Mouse (Mus musculus) thymus, postnatal 14 days (tissue): Measurements from ENCODE around the gene Ube3b.
A peak's percentile ranks its signal among the peaks of the same experiment; 100 is the strongest.

Experiments
- DNase-seq: peaks from one replicate; pipeline ENCODE4 v3.0.0; 2021

Ube3b gene

DNA sequence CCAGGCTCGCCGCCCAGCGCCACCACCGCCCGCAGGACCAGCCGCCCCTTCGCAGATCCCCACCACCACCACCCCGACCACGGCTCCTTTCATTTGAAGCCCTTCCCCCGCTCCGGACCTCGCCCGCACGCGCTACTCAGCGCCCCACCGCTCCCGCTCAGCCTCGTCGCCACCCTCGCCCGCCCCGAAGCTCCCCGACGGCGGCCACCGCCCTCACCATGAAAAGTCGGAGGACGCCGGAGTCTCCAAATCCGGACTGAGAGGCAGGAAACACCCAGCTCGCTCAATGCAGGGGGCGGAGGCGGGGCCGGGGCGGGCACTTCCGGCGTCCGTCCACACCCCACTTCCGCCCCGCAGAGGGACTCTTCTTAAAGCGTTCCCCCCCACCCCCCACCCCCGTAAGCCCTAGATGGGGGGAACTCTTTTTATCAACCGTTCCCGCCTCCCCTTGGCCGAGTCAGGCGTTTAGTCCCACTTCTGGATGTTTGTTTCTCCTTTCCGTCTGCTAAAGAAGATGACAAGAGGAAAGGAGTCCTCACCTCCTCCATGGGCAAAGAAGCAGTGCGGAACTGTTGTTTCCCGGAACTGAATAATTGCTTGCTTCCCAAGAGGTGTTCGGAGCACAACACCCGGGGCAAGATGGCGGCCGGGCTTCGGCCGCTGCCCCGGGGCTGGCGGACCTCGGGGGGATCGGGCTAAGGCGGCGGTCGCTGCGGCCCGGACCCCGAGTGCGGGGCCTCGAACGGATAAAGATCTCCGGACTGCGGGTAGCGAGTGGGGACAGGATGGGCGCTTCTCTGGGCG lies at the start of gene Ube3b, which contains the start of gene Kctd10:
Gene Ube3b (plus strand): TSS at position 399 of the 804 bp plus-strand sequence.
Gene Kctd10 (minus strand): TSS at position 300 of the 804 bp plus-strand sequence.
- DNase-seq, result peak; percentile 88

- no peak for DNase-seq
These were observed 37.4 kb upstream of the Ube3b start for GRCm38 (mm10) chr5:114342996-114343395.

- no peak for DNase-seq
These were observed 36.8 kb upstream of the Ube3b start for GRCm38 (mm10) chr5:114343612-114344011.

- peak; percentile 25 for DNase-seq
These were observed 34.9 kb upstream of the Ube3b start for GRCm38 (mm10) chr5:114345538-114345937.

DNA sequence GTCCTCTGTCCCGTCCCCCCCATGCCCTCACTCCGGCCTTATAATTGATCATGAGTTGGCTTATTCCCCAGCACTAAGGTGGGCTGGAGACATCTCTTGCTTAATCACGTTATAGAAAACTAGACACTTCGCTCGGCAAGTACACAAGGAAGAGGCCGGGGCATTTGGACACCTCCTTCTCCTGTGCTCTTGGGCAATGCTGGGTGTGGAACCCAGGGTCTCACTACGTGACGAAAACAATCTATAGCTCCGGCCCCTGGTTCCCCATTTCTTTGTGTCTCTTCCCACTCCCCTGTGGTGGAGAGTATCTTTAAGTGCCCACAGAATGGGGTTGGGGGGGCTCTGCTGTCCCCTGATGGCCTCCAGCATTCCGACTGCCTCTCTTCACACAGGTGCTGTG lies 33.4 kb upstream of the Ube3b start:
- no peak for DNase-seq

- DNase-seq, result peak; percentile 20
These were observed 28.9 kb upstream of the Ube3b start for GRCm38 (mm10) chr5:114351490-114351889.

GRCm38 (mm10) chr5:114356250-114356935 lies 24.0 kb upstream of the Ube3b start:
- DNase-seq, result peak; percentile 86

DNA sequence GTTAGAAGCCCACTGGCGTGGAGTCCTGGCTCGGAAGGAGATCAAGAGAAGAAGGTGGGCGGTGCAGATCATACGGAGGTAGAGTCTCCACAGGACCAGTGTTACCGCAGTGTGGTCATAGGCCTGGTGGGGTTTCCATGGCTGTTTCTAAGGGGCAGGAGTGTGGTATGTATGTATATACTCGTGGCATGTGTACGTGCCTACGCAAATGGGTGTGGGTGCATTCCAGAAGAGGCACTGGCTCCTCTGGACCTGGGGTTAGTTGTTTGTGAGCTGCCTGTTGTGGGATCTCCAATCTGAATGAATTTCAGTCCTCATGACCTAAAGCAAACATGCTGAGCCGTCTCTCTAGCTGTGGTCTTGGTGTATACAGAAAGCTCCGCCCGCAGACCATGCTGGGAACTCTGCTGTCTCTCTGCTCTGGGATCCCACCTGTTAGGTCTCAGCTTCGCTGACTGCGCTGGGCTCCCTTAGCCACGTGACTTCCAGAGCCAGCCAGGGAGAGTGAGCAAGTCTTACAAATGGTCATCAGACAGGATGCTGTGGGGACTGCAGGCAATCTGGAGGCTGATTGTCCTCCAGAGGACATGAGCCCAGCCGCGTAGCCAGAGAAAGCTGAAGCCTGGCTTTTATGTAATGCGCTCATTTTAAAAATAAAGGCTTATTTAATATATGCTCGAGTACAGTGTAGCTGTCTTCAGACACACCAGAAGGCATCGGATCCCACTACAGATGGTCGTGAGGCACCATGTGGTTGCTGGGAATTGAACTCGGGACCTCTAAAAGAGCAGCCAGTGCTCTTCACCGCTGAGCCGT lies 23.3 kb upstream of the Ube3b start:
- DNase-seq, result no peak

GRCm38 (mm10) chr5:114358833-114359232 lies 21.6 kb upstream of the Ube3b start:
- DNase-seq, result no peak

DNA sequence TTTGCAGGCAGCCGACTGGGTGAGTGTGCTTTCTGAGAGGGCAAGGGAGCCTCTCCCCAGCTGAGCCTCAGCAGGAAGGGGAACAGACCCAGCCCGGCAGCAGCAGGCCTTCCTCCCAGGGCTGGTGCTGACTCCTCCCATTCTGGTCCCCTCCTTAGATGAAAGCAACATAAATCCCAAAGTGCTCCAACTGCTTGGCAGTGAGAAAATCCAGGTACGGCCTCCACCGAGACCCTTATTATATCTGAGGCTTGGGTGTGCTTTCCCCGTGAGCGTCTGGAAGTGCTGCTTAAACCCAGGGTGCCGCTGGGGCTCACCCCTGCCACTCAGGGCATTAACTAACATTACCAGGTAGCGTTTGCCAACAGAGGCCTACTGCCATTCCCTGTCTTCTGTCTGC lies 20.8 kb upstream of the Ube3b start:
- DNase-seq, result no peak

DNA sequence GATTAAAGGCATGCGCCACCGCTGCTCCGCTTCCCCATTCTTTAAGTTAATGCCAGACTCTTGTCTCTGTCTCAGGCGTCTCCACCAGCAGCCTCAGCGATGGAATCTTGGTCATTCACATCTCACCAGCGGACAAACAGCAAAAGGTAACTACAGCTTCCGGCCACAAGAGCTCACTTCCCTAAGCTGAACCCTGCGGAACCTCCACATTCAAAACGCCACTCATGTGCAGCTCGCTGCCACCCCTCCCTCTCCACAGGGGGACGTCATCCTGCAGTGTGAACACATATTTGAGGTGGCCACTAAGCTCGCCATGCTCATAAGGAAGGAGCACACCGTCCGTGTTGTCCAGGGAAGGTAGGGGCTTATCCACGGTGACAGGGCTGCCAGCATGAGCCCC lies 19.4 kb upstream of the Ube3b start:
- DNase-seq, result no peak

DNA sequence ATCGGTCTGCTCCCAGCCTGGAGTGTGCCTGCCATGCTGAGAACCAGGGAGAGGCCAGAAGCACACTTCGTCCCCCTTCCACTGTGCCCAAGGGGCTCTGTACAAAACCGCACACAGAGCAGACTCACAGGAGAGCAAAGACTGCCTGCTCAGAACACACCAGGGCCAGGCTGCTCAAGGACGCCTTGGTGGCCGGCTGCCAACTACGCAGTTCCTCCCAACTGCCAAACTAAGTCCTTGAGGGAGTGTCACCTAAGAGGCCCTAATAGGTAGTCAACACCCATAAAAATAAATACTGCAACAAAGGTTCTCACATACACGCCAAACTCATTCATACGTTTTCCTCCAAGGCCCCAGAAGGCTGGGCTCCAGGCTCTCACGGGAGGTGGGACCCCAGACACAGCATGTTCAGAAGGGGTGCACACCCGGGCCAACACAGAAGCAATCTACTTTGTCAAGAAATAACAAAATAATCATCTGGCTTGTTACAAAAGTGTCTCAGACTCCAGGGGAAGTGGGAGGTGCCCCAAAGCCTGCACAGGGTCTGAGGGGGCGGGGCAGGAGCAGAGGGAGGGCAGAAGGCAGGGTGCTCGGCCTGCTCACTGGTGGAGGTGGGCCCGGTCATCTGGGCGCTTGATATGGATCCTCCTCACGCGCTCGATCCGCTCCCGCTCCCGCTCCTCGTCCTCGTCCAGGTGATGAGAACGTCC lies 15.2 kb upstream of the Ube3b start:
- no peak for DNase-seq

DNA sequence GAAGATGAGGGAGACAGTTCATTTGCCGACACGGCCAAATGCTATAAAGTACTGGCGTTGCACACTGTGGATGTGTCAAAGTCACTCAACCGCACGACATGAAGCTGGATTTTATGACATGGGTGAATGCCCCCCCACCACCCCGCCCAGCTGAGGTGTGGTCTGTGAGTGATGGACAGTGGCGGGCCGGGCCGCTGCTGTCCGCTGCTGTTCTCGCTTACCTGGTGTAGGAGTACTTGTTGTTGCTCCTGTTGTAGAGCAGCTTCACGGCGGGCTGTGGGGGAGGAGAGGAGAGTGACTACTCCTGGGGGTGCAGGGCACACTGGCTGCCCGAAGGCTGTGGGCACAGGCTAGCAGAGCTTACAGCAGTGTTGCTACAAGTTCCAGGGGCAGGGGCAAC lies 12.3 kb upstream of the Ube3b start:
- DNase-seq, result no peak

DNA sequence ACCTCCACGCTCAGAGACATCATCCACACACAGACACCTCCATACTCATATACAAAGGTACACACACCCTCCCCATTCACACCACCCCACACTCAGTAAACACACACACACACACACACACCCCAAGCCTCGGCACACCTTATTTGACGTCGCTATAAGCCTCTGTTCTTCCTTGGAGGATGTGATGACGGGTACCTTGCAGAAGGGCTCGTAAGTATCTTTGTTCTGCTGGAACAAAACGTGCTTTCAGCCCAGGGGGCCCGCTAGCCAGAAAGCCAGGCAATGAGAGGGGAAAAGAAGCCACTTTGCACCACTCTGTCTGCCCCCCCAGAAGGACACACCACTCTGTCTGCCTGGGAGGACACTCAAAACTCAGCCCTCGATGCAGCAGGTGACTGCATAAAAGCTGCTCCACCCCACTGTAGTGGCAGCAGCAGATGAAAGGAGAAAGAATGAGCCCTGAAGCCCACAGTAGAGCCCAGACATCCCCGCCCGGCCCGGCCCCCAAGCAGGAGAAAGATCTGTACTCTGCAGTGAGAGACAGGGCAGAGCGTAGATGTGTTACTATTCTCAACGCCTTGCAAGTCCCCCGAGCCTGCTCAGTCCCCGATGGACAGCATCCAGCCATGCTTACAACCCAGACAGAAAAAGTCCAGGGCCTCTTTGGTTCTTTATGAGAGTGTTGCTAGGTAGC lies 11.5 kb upstream of the Ube3b start:
- DNase-seq, result no peak

DNA sequence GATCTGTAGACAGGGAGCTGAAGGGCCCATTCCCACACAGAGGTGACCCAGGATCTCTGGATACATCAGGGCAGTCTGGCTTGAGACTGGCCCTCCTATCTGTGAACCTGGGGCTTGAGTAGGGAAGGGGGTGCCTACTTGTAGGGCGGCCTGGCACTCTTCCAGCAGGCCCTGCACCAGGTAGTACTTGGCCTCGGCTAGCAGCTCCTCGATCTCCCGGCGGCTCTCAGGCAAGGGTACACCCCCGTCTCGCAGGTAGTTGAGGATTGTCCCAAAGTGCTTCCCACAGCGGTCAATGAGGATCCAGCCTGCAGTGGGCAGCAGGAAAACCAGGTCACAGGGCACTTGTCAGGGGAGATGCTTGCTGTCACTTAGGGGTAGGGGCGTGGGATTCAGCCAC lies 10.5 kb upstream of the Ube3b start:
- DNase-seq, result no peak

- DNase-seq, result no peak
These were observed 10.0 kb upstream of the Ube3b start for GRCm38 (mm10) chr5:114370371-114370776.

DNA sequence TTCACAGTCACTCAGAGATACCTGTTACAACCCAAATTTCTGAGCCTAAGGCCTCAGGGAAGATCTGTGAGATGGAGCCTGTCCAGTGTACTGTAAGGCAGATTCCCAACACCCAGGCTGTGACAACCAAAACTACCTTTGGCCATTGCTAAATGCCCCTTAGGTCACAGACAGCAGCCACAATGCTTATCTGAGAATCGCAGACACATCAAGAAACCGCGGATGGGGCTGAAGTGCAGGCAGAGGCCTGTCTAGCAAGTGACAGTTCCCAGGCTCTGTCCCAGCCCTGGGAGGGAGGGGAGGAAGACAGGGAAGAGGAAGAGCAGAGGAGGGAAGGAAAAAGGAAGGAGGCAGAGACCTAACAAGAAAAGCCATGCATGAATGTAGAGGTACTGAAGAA lies 9.1 kb upstream of the Ube3b start:
- DNase-seq, result no peak

GRCm38 (mm10) chr5:114371731-114372473 lies 8.5 kb upstream of the Ube3b start:
- DNase-seq, result no peak

DNA sequence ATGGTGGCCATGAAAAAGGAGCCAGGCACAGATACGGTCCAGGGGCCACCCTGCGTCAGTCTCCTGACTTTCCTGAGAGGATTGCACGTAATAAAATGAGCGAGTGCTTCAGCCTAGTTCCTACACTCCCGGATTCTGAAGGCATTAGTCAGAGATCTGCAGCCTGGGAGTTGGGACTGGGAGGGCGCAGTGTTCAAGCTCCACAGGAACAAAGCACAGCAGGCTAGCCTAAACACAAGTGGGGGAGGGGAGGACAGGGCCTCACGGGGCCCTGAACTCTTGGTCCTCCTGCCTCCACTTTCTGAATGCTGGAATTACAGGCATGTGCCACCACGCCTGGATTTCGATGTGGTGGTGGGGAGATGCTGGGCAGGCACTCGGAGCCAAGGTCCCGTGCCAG lies 7.8 kb upstream of the Ube3b start:
- no peak for DNase-seq

DNA sequence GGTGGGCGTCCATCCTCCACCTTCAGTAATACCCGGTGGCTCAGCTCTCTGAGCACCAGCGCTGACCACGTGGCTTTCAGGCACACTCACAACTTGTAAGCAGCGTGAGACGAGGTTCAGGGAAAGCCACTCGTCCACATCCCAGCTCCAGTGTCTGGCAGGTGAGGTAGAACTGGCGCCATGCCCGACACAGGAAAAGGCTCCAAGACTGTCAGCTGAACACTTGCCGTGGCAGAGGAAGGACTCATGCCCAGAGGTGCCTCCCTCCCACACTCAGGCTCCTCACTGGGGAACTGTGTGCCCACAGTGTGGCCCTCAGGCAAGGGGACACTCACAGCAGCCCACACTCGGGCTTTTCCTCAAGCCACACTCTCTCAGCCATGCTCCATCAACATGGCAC lies 7.2 kb upstream of the Ube3b start:
- no peak for DNase-seq

DNA sequence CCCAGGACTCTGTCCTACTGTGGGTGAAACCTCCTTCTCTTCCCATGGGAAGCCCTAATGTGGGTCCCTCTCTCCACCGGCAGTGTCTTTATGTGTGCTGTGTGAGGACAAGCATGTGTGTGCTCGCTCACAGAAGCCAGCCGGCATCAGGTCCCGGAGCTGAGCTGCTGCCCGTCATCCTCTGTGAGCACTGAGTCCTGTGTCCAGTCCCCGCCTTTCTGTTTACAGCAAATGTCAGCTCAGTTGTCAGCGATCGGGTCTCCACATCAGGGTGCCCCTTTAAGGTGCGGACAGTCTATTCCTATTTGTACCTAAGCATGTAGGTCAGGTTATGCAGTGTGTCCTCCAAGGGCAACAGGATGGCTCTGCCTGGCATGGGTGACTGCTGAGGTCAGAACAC lies 6.8 kb upstream of the Ube3b start:
- no peak for DNase-seq
